Mouse (Mus musculus) bone marrow macrophage, adult 2 months (primary cell): ENCODE data around the gene Hoxa5. TPM values are rescaled to one million over a fixed set of nuclear protein-coding genes. Genes with fewer than 3 reads are reported as not detected.

Source experiments
- H3K27ac ChIP-seq: 2 replicates; pipeline ENCODE4 v1.5.1; 2012; ENCODE audit warnings: low read depth, low read length; ENCODE audit not compliant: insufficient read depth
- H3K4me1 ChIP-seq: 2 replicates; pipeline ENCODE4 v1.6.1; 2012; ENCODE audit warnings: low read length; ENCODE audit not compliant: control insufficient read depth, insufficient read depth
- H3K4me3 ChIP-seq: 2 replicates; pipeline ENCODE4 v1.5.1; 2012; ENCODE audit warnings: mild to moderate bottlenecking, low read length, moderate library complexity; ENCODE audit not compliant: insufficient read depth
- CTCF ChIP-seq: IDR thresholded peaks from 2 replicates; pipeline ENCODE4 v1.5.1; 2012; ENCODE audit warnings: low read depth, mild to moderate bottlenecking, low read length, moderate library complexity
- POLR2A ChIP-seq: IDR thresholded peaks from 2 replicates; pipeline ENCODE4 v1.6.1; 2012; ENCODE audit warnings: mild to moderate bottlenecking, low read depth, low read length, borderline replicate concordance
- polyA plus RNA-seq: library from polyadenylated mRNA; stranded (reverse); fragments of >200 nt; gene quantifications from 2 replicates; pipeline ENCODE4 v1.2.4, GENCODE M21; 2012; ENCODE audit not compliant: missing spikeins, insufficient read depth, insufficient read length

Hoxa5 gene
- polyA plus RNA-seq, 1 experiment, result not detected

- no peak overlapping the region for H3K27ac ChIP-seq
- peaks cover under 1% of the 10 kb centered on the region for H3K4me1 ChIP-seq
- no peak overlapping the region for H3K4me3 ChIP-seq
- TF ChIP-seq CTCF (no peak), POLR2A (no peak)
These were observed 2.7 kb upstream of the Hoxa5 start for GRCm38 (mm10) chr6:52206882-52207683.

GRCm38 (mm10) chr6:52205638-52206621 is 1.5 kb upstream of the Hoxa5 start:
- Histone ChIP-seq H3K4me3 (no peak overlapping the region), H3K27ac (no peak overlapping the region)

GRCm38 (mm10) chr6:52205221-52205620 is 834 bp upstream of the Hoxa5 start:
- Histone ChIP-seq H3K27ac (no peak overlapping the region), H3K4me1 (no peaks in the 10 kb centered on the region), H3K4me3 (no peak overlapping the region)
- TF ChIP-seq CTCF (no peak), POLR2A (no peak)

More at GRCm38 (mm10) chr6:52205638-52206621, 1.5 kb upstream of the Hoxa5 start:
- no peaks in the 10 kb centered on the region for H3K4me1 ChIP-seq
- TF ChIP-seq POLR2A, result no peak
- TF ChIP-seq CTCF, result no peak

GRCm38 (mm10) chr6:52203371-52204049 is 877 bp downstream of the Hoxa5 start:
- Histone ChIP-seq H3K27ac (no peak overlapping the region), H3K4me3 (no peak overlapping the region)
- TF ChIP-seq CTCF, result no peak
- no peak for TF ChIP-seq POLR2A

GRCm38 (mm10) chr6:52203121-52203370 is 1.3 kb downstream of the Hoxa5 start:
- Histone ChIP-seq H3K27ac (no peak overlapping the region), H3K4me3 (no peak overlapping the region), H3K4me1 (no peaks in the 10 kb centered on the region)
- TF ChIP-seq POLR2A, result no peak
- no peak for TF ChIP-seq CTCF

More at GRCm38 (mm10) chr6:52203371-52204049, 877 bp downstream of the Hoxa5 start:
- H3K4me1 ChIP-seq, result no peaks in the 10 kb centered on the region

- no peak overlapping the region for H3K4me3 ChIP-seq
- no peaks in the 10 kb centered on the region for H3K4me1 ChIP-seq
- TF ChIP-seq CTCF, result no peak
- TF ChIP-seq POLR2A, result no peak
- no peak overlapping the region for H3K27ac ChIP-seq
These were observed 1.8 kb downstream of the Hoxa5 start for GRCm38 (mm10) chr6:52202362-52203120.

- Histone ChIP-seq H3K27ac (no peak overlapping the region), H3K4me1 (no peaks in the 10 kb centered on the region), H3K4me3 (no peak overlapping the region)
- TF ChIP-seq POLR2A (no peak), CTCF (no peak)
These were observed 3.1 kb downstream of the Hoxa5 start for GRCm38 (mm10) chr6:52201269-52201668.

- TF ChIP-seq POLR2A (no peak), CTCF (no peak)
- Histone ChIP-seq H3K4me1 (no peaks in the 10 kb centered on the region), H3K4me3 (no peak overlapping the region), H3K27ac (no peak overlapping the region)
These were observed 3.6 kb downstream of the Hoxa5 start for GRCm38 (mm10) chr6:52200751-52201250.
